Mouse (Mus musculus) limb, embryonic 13.5 days (tissue): ENCODE measurements around the gene Tdp1. TPM values are rescaled to one million over a fixed set of nuclear protein-coding genes. Genes with fewer than 3 reads are reported as not detected.
"Not testable (repeated sequence)": the region's sequence is repeated elsewhere in the genome, so short reads cannot be mapped to it uniquely, and the experiment has no call there.

Experiments used
- ATAC-seq: fragments of 200-750 bp; cut with Nextera tagmentation; 2 replicates; pipeline ENCODE4 v1.8.0; 2017; ENCODE audit warnings: low read depth, moderate number of reproducible peaks, moderate TSS enrichment; ENCODE audit not compliant: low FRiP score
- H3K27ac ChIP-seq: fragments of 300-500 bp; sonication (generic); 2 replicates; pipeline ENCODE4 v1.5.1; 2015; ENCODE audit warnings: inconsistent platforms, mild to moderate bottlenecking, moderate library complexity
- H3K27me3 ChIP-seq: fragments of 300-500 bp; sonication (generic); 2 replicates; pipeline ENCODE4 v1.6.1; 2015; ENCODE audit warnings: mild to moderate bottlenecking, inconsistent platforms
- H3K36me3 ChIP-seq: fragments of 300-500 bp; sonication (generic); 2 replicates; pipeline ENCODE4 v1.6.1; 2015; ENCODE audit warnings: inconsistent platforms, mild to moderate bottlenecking, moderate library complexity
- H3K4me1 ChIP-seq: fragments of 300-500 bp; sonication (generic); 2 replicates; pipeline ENCODE4 v1.6.1; 2015; ENCODE audit warnings: inconsistent platforms
- H3K4me2 ChIP-seq: fragments of 300-500 bp; sonication (generic); replicated peaks from 2 replicates; pipeline ENCODE4 v1.6.1; 2015; ENCODE audit warnings: inconsistent platforms, mild to moderate bottlenecking, moderate library complexity
- H3K4me3 ChIP-seq: fragments of 300-500 bp; sonication (generic); 2 replicates; pipeline ENCODE4 v1.5.1; 2015; ENCODE audit warnings: moderate library complexity, mild to moderate bottlenecking, inconsistent platforms
- H3K9ac ChIP-seq: fragments of 300-500 bp; sonication (generic); 2 replicates; pipeline ENCODE4 v1.6.1; 2015; ENCODE audit warnings: mild to moderate bottlenecking, inconsistent platforms
- H3K9me3 ChIP-seq: fragments of 300-500 bp; sonication (generic); 2 replicates; pipeline ENCODE4 v1.6.1; 2016; ENCODE audit warnings: inconsistent platforms
- WGBS: fragments of 180-500 bp; shearing (Covaris S2); methylation state at CpG from one replicate; pipeline ENCODE4 v1.1.7; 2015; 5-methylcytosine and 5-hydroxymethylcytosine counted together
- polyA plus RNA-seq: library from polyadenylated mRNA; unstranded; fragments of >200 nt; fragmentation: Nextera tagmentation; extraction: Ambion mirVana; gene quantifications from 2 replicates; pipeline ENCODE4 v1.2.1, GENCODE M21; 2015

The Tdp1 gene
- polyA plus RNA-seq, 1 experiment from 2014 or later, result 62.9 TPM

- peak within 1 kb of the TSS; percentile 96 for H3K4me2 ChIP-seq
- H3K4me3 ChIP-seq, result peak within 1 kb of the TSS; percentile 54
- peak within 1 kb of the TSS; percentile 59 for H3K9ac ChIP-seq
- no peak within 1 kb of the TSS for H3K27ac ChIP-seq
- 2% methylated on average over 39 of the region's 39 CpGs for WGBS
- H3K27me3 ChIP-seq, result peaks cover 86% of the 10 kb centered on the region
- H3K36me3 ChIP-seq, result no peaks in the 10 kb centered on the region
- peaks cover 32% of the 10 kb centered on the region for H3K4me1 ChIP-seq
- peak; percentile 64 for ATAC-seq
- H3K9me3 ChIP-seq, result no peaks in the 10 kb centered on the region
These were observed 80.2 kb downstream of the Tdp1 start, which contains the start of gene Kcnk13 for GRCm38 (mm10) chr12:99964301-99965202. Gene Kcnk13, plus strand, starts transcription at chr12:99964499.

GRCm38 (mm10) chr12:99965203-99966115 lies 81.1 kb downstream of the Tdp1 start:
- H3K36me3 ChIP-seq, result no peaks in the 10 kb centered on the region
- peak overlapping the region; percentile 96 for H3K4me2 ChIP-seq
- H3K27ac ChIP-seq, result no peak overlapping the region
- H3K4me1 ChIP-seq, result peaks cover 32% of the 10 kb centered on the region
- H3K9me3 ChIP-seq, result no peaks in the 10 kb centered on the region
- H3K27me3 ChIP-seq, result peaks cover 86% of the 10 kb centered on the region
- WGBS, result 1% methylated on average over 77 of the region's 77 CpGs
- H3K9ac ChIP-seq, result peak overlapping the region; percentile 59
- no peak; the same call in 1 of the 2 replicates for ATAC-seq
- peak overlapping the region; percentile 54 for H3K4me3 ChIP-seq

- peak overlapping the region; percentile 96 for H3K4me2 ChIP-seq
- peak overlapping the region; percentile 59 for H3K9ac ChIP-seq
- ATAC-seq, result no peak
- H3K36me3 ChIP-seq, result no peaks in the 10 kb centered on the region
- H3K9me3 ChIP-seq, result no peaks in the 10 kb centered on the region
- H3K27ac ChIP-seq, result no peak overlapping the region
- H3K27me3 ChIP-seq, result peaks cover 86% of the 10 kb centered on the region
- WGBS, result 3% methylated on average over 25 of the region's 25 CpGs
- peak overlapping the region; percentile 54 for H3K4me3 ChIP-seq
- H3K4me1 ChIP-seq, result peaks cover 32% of the 10 kb centered on the region
These were observed 81.9 kb downstream of the Tdp1 start for GRCm38 (mm10) chr12:99966116-99966770.

GRCm38 (mm10) chr12:99966881-99967363 lies 82.6 kb downstream of the Tdp1 start:
- Histone ChIP-seq H3K4me2 (peak overlapping the region; percentile 96), H3K36me3 (no peaks in the 10 kb centered on the region), H3K27ac (no peak overlapping the region), H3K27me3 (peaks cover 85% of the 10 kb centered on the region), H3K4me3 (peak overlapping the region; percentile 54; the same call in 1 of the 2 replicates), H3K4me1 (peaks cover 32% of the 10 kb centered on the region), H3K9me3 (no peaks in the 10 kb centered on the region), H3K9ac (no peak overlapping the region)
- 10% methylated on average over 12 of the region's 12 CpGs for WGBS
- ATAC-seq, result no peak

- WGBS, result 75% methylated on average over 4 of the region's 4 CpGs
- H3K27me3 ChIP-seq, result peaks cover 64% of the 10 kb centered on the region
- no peak overlapping the region for H3K27ac ChIP-seq
- no peaks in the 10 kb centered on the region for H3K9me3 ChIP-seq
- H3K36me3 ChIP-seq, result no peaks in the 10 kb centered on the region
- H3K9ac ChIP-seq, result no peak overlapping the region
- no peak for ATAC-seq
- no peak overlapping the region for H3K4me3 ChIP-seq
- no peak overlapping the region for H3K4me2 ChIP-seq
- H3K4me1 ChIP-seq, result peaks cover 23% of the 10 kb centered on the region
These were observed 85.6 kb downstream of the Tdp1 start for GRCm38 (mm10) chr12:99969906-99970305.

- H3K9me3 ChIP-seq, H3K4me1 ChIP-seq, H3K36me3 ChIP-seq, H3K4me3 ChIP-seq, H3K9ac ChIP-seq, ATAC-seq, H3K4me2 ChIP-seq, H3K27ac ChIP-seq: not testable (repeated sequence)
- peaks cover 49% of the 10 kb centered on the region for H3K27me3 ChIP-seq
- 75% methylated on average over 7 of the region's 7 CpGs for WGBS
These were observed 87.0 kb downstream of the Tdp1 start for GRCm38 (mm10) chr12:99971205-99971894.

- Histone ChIP-seq H3K9ac (no peak overlapping the region), H3K36me3 (no peaks in the 10 kb centered on the region), H3K4me1 (no peaks in the 10 kb centered on the region), H3K27me3 (peaks cover 34% of the 10 kb centered on the region), H3K4me3 (no peak overlapping the region), H3K27ac (no peak overlapping the region), H3K9me3 (no peaks in the 10 kb centered on the region), H3K4me2 (no peak overlapping the region)
- no peak for ATAC-seq
- WGBS, result 64% methylated on average over 7 of the region's 7 CpGs
These were observed 88.5 kb downstream of the Tdp1 start for GRCm38 (mm10) chr12:99972825-99973224.

GRCm38 (mm10) chr12:99973659-99974058 lies 89.3 kb downstream of the Tdp1 start:
- no peak for ATAC-seq
- Histone ChIP-seq H3K4me3 (no peak overlapping the region), H3K4me1 (no peaks in the 10 kb centered on the region), H3K9me3 (no peaks in the 10 kb centered on the region), H3K27me3 (peaks cover 26% of the 10 kb centered on the region), H3K4me2 (no peak overlapping the region), H3K27ac (no peak overlapping the region), H3K36me3 (no peaks in the 10 kb centered on the region), H3K9ac (no peak overlapping the region)
- 89% methylated on average over 1 of the region's 1 CpGs for WGBS

GRCm38 (mm10) chr12:99979541-99979940 lies 95.2 kb downstream of the Tdp1 start:
- no peaks in the 10 kb centered on the region for H3K4me1 ChIP-seq
- H3K36me3 ChIP-seq, result no peaks in the 10 kb centered on the region
- ATAC-seq, result no peak
- H3K4me3 ChIP-seq, result no peak overlapping the region
- H3K27ac ChIP-seq, result no peak overlapping the region
- no peak overlapping the region for H3K9ac ChIP-seq
- no peak overlapping the region for H3K4me2 ChIP-seq
- no peaks in the 10 kb centered on the region for H3K27me3 ChIP-seq
- 87% methylated on average over 4 of the region's 4 CpGs for WGBS
- no peaks in the 10 kb centered on the region for H3K9me3 ChIP-seq

GRCm38 (mm10) chr12:99986797-99987196 lies 102.5 kb downstream of the Tdp1 start:
- peaks cover 4% of the 10 kb centered on the region for H3K9me3 ChIP-seq
- H3K36me3 ChIP-seq, result no peaks in the 10 kb centered on the region
- H3K4me2 ChIP-seq, result no peak overlapping the region
- no peaks in the 10 kb centered on the region for H3K4me1 ChIP-seq
- no peak overlapping the region for H3K27ac ChIP-seq
- ATAC-seq, result no peak
- no peak overlapping the region for H3K4me3 ChIP-seq
- no peak overlapping the region for H3K9ac ChIP-seq
- 92% methylated on average over 5 of the region's 5 CpGs for WGBS
- no peaks in the 10 kb centered on the region for H3K27me3 ChIP-seq

- Histone ChIP-seq H3K4me3 (no peak overlapping the region), H3K4me2 (no peak overlapping the region), H3K4me1 (no peaks in the 10 kb centered on the region), H3K27ac (no peak overlapping the region), H3K36me3 (no peaks in the 10 kb centered on the region), H3K9ac (no peak overlapping the region), H3K9me3 (peaks cover 4% of the 10 kb centered on the region), H3K27me3 (no peaks in the 10 kb centered on the region)
- WGBS, result 88% methylated on average over 2 of the region's 2 CpGs
- no peak for ATAC-seq
These were observed 103.8 kb downstream of the Tdp1 start for GRCm38 (mm10) chr12:99988144-99988543.
